Mouse (Mus musculus) lung, postnatal 25 days (tissue): ENCODE results near the gene Pirb.
A peak's percentile ranks its signal among the peaks of the same experiment; 100 is the strongest.
"Not testable (repeated sequence)": the region's sequence is repeated elsewhere in the genome, so short reads cannot be mapped to it uniquely, and the experiment has no call there.

ENCODE experiments used
- DNase-seq: peaks from one replicate; pipeline ENCODE4 v3.0.0; 2022; ENCODE audit warnings: low spot score

Gene Pirb

DNA sequence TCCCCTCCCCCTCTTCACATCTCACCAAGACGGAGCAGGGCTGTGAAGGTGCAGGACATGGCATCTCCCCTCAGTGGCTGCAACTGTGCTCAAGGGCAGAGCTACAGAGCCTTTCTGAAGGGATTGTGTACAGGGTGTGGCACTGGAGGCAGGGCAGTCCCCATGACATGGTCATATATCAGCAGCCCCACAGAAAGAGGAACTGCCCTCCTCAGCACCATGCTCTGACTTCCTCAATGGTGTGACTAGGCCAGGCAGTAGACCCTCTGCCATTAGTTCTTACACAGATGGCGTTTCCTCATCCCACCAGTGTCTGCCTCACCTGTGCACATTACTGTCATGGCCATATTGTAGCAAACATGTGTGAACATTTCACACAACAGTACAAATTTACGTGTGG lies at the start of gene Pirb:
Gene Pirb, minus strand, starts transcription at position 124 of the 400 bp plus-strand sequence.
- DNase-seq, result peak; percentile 20

DNA sequence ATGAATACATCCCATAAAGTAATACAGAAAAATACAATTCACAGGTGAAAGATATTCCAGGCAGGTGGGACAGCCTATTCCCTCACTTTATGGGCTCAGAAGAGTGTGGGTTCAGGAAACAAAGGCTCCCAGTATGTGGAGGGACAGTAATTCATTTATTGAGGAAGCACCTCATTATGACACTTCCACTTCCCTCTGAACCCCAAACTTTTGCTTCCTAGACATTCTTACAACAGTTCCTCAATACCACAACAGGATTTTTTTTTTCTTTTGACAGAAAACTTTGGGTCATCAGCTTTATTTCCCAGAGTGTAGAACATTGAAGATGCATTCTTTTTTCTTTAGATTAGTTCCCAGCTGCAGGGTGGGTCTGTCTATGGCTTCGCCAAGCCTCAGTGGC lies 12.5 kb upstream of the Pirb start:
- DNase-seq, result not testable (repeated sequence)

- DNase-seq, result not testable (repeated sequence)
Observed at GRCm38 (mm10) chr7:3725459-3725858, 5.3 kb upstream of the Pirb start.

DNA sequence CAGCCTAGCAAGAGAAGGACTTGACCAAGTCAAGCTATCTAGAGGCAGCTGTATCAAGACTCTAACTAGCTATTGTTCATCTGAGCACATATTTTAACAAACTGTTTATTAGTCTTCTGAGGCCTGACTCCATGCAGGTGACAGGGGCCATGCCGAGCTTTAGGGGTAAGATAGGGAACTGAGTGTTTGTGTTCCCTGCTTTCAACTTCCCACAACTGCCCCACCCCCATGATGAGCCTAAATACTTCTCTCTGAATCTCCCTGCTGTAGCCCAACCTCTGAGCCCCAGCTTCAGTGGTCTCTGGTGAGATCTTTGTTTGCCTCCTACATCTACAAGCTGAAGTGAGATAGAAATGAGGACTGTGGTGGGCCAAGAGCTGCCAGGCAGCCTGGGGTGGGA lies 4.9 kb downstream of the Pirb start:
- no peak for DNase-seq

DNA sequence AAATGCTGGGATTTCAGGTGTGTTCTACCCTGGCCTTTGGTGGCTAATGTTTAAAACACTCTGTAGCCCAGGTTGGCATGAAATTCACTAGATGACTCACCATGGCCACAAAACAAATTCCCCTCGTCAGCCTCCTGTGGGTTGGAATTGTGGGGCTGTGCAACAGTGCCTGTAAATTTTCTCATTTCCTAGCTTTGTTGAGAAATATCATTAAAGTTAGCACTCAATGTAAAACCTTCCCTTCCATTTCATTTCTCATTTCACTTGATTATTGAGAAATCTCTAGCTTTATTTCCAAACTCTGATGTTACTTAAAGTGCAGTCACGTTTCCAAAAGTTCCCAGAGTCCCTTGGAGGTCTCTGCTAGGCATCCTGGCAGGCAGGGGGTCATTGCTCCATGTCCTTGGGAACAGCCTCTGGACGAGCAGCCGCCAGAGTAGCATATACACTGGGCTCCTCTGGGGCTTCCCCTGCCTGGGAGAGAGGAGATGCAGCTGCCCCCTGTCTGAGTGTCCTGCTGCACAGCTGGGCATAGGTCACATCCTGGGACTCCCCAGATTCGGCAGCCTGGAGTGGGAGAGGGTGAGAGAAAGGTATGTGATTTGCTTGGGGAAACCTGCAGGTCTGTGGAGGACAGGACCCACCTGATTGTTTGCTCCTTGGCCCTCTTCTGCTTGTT lies 7.8 kb downstream of the Pirb start:
- DNase-seq, result no peak

DNA sequence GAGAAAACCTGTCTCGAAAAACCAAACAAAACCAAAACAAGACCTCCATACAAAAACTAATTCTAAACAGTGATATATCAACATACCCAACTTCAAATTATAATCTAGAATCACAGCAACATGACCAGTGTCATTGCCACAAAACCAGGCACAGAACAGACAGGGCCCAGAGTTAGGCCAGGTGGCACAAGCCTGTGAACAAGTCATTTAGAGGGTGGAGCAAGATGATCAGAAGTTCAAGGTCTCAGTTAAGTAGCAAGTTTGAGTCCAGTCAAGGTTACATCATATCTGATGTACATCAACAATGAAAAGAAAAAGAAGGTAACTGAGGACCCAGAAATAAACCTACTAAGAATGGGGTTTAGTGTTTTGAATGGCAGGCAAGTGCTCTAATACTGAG lies 11.2 kb downstream of the Pirb start:
- DNase-seq, result no peak

DNA sequence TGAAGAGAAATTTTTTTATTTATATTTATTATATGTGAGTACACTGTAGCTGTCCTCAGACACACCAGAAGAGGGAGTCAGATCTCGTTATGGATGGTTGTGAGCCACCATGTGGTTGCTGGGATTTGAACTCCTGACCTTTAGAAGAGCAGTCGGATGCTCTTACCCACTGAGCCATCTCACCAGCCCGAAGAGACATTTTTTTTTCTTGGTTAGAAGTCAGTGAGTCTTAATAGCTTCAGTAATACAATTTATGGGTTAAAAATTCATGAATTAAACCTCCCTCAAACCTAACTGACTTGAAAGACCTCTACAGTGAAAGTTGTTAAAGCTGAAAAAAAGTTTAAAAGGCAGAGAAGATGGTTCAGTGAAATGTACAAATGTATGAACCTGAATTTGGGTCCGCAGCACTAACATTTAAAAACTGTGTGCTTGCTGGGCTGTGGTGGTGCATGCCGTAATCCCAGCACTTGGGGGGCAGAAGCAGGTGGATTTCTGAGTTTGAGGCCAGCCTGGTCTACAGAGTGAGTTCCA lies 11.7 kb downstream of the Pirb start:
- not testable (repeated sequence) for DNase-seq

DNA sequence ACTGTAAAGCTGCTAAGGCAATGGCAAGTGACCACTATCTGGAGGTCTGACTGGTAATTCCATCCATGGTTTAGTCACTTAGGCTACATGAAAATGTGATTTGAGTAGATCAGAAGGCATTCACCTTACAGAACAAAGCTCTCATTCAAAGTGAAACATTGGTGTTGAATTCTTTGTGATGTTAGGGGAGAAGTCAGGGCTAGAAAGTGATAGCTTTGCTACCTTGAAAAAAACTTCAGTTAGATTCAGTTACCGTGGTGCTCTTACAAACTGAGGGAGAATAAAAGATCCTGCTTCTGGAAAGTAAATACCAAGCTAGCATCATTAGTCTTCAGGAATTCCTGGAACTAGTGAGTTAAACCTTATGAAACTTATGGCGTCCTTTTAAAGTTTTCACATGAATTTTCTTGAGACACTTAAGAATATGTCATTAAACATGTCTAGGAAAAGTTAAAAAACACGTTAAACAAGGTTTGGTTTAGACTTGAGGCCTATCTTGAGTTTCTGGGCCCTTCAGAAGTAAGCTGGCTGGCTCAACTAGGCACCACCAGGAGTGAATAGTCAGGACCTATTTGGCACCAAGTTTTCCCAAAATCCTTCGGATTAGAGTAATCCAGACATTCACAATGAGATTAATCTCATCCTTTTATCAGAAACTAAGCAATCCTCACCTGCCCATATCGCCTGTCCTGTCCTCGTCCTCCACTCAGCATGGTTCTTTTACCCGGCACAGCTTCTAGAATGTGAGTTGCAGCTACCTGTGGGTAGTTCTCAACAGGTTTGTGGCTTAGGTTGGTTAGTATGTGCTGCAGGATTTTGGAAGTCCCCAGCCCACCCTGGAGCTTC lies 12.4 kb downstream of the Pirb start:
- no peak for DNase-seq

DNA sequence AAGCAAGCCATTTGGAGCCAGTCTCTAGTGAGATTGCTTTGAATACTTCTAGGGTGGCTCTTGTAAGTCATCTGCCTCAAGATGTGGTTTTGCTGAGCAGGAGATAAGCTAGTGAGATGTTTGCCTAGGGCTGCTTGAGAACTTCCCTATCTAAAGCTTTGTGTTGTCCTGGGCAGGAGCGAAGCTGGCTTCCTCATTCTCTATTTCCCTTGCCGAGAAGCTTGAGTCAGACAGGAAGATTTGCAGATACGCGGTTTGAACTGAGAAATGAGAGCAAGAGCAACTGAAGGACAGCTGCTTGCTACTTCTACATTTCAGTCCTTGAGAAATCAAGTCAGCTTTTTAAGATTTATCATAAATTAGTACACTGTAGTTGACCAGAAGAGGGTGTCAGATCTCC lies 13.2 kb downstream of the Pirb start:
- DNase-seq, result peak; percentile 52

GRCm38 (mm10) chr7:3706343-3706934 lies 13.8 kb downstream of the Pirb start:
- DNase-seq, result no peak

GRCm38 (mm10) chr7:3705911-3706310 lies 14.3 kb downstream of the Pirb start:
- DNase-seq, result no peak

DNA sequence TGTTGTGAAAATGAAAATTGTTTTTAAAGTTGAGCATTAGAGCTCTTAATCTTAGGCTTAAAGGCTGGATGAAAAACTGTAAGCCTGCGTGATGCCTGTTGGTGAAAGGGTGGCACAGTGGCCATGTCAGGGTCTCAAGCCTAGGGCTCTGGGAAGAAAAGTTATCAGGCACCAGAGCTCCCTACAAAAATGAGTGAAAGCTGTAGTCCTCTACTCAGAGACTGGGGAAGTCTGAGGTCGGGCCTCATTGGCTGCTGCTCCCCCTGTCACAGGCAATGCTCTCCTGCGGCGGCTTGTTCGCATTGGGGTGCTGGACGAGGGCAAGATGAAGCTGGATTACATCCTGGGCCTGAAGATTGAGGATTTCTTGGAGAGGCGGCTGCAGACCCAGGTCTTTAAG lies 14.7 kb downstream of the Pirb start:
- not testable (repeated sequence) for DNase-seq

DNA sequence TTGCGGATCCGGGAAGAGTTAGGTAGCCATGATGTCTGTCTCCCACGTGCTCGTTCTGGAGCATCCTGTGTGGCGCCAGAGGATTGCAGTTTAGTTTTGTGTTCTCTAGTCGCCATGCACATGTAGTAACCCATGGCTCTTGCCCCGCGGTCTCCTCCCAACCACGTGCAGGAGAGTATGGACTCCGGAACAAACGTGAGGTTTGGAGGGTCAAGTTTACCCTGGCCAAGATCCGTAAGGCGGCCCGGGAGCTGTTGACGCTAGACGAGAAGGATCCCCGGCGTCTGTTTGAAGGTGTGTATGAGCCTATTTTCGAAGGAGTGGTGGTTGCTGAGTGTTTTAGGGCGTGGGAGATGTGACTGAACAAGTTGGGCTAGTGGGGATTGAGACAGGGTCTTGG lies 15.7 kb downstream of the Pirb start:
- DNase-seq, result no peak

GRCm38 (mm10) chr7:3703879-3704441 lies 16.2 kb downstream of the Pirb start, which contains the start of gene Rps9:
TSS of gene Rps9 (plus strand) at chr7:3703993.
- peak; percentile 98 for DNase-seq

DNA sequence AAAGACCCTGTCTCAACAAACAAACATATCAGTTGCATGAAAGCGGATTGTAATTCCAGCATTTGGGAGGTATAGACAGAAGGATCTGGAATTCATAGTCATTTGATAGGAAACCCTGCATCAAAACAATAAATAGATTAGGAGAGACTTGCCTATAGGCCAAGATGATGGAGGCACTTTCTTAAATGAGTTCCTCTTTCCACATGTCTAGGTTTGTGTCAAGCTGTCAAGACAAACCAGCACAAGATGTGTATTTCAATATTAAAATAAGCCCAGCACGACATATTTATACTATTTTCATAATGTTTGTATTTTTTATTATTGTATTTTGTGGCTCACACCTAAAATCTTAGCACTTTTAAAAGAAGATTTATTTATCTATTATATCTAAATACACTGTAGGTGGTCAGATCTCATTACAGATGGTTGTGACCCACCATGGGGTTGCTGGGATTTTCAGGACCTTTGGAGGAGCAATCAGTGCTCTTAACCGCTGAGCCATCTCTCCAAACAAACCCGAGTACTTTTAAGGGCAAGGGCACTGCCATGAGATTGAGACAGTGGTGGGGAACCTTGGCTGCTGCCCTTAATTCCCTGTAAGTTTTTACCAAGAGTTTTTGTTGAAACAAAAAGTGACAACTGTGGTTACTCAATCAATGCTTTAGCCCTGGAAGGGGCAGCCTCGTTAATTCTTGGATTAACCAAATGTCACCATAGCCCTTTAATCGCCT lies 16.9 kb downstream of the Pirb start:
- no peak for DNase-seq

DNA sequence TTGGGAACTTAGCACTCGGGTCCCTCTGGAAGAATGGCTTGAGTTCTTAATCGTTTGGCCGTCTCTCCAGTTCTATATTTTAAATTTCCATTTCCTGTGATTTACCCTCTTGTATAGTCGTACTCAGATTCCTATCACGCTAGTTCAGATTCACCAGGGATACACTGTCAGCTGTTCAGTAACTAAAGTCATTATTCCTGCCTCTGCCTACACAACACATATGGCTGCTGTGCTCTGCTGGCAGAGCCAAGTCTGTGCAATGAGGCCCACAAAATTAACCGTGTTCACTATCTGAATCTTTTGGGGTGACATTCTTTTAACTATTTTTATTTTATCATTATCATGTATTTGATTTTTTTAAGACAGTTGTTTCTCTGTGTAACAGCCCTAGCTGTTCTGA lies 21.7 kb downstream of the Pirb start:
- no peak for DNase-seq

DNA sequence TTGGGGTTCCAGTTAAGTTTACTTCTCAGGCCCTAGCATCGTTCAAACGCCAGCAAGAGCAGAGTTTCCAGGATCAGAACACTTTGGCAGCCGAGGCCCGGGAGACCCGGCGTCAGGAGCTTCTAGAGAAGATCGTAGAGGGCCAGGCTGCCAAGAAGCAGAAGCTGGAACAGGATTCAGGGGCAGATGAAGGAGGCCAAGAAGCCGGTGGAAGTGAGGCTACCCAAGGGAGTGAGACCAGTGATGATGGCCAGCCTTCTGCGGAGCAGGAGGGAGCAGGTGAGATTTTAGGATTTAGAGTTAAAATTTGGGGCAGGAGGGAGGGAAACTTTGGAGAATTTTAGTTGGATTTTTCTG lies 25.3 kb downstream of the Pirb start:
- DNase-seq, result not testable (repeated sequence)

GRCm38 (mm10) chr7:3694076-3694948 lies 25.9 kb downstream of the Pirb start:
- DNase-seq, result peak; percentile 84

DNA sequence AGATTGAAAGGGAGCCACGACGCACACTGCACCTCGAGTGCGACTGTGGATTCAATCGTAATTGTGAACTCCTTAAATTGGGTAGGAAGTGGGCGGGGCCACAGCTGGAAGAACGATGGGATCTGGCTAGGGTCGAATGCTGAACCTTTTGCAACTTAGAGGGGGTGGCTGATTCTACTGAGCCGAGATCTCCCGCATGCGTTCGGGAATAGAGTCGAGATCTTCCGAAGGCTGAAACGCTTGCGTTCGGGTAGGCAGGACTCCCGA lies 26.4 kb downstream of the Pirb start:
- no peak for DNase-seq

GRCm38 (mm10) chr7:3692987-3693808 lies 27.0 kb downstream of the Pirb start, which contains the start of gene Mboat7:
TSS of gene Mboat7 (minus strand) at chr7:3693523.
- DNase-seq, result peak; percentile 98
